8 mouse cellular contexts compared by ENCODE assay signal in the genomic region with DNA sequence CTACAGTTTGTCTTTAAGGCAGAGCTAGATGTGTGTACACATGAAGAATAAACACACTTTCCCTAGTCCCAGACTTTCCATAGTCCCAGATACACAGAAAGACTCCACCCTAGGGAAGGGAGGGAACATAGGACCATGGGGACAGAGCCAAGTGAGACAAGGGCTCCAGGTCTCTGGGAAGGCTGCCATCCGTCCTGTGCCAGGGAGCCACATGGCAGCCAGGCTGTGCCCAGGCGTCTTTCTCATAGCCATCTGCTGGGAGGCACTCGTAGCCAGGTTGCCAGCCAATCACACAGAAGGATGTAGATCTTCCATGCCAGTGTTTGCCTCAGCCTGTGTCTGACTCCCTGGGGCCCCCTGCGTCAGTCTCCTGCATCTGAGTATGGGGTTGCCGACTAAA.
DNase-seq lines count a peak whose midpoint lies in the region; ATAC-seq and TF ChIP-seq lines count a peak whose summit lies in the region.

No protein-coding gene starts in this region.

- 71% methylated on average over 5 of the region's 5 CpGs for WGBS in forebrain, embryonic 12.5 days
- WGBS in forebrain, embryonic 10.5 days: 79% methylated on average over 5 of the region's 5 CpGs
- WGBS in cerebellum, adult 2 months: 5% methylated on average over 5 of the region's 5 CpGs

- peak; percentile 30; the same call in 1 of the 2 replicates for ATAC-seq in forebrain, embryonic 12.5 days (ENCODE audit: low FRiP score)

- no peak overlapping the region for H3K9ac ChIP-seq in forebrain, embryonic 12.5 days

- no peak overlapping the region for H3K4me3 ChIP-seq in forebrain, embryonic 12.5 days (replicated peaks)
- H3K4me3 ChIP-seq in forebrain, embryonic 10.5 days: no peak overlapping the region
- H3K4me3 ChIP-seq in cerebellum, adult 2 months (replicated peaks; ENCODE audit: insufficient read depth, low read depth, low read length): peak overlapping the region; percentile 4

- H3K4me1 ChIP-seq in forebrain, embryonic 12.5 days: peaks cover 11% of the 10 kb centered on the region; the same call in 1 of the 2 replicates
- peaks cover 9% of the 10 kb centered on the region for H3K4me1 ChIP-seq in forebrain, embryonic 10.5 days
- H3K4me1 ChIP-seq in cerebellum, adult 2 months (ENCODE audit: control insufficient read depth, insufficient read depth, low read length): peaks cover 44% of the 10 kb centered on the region

- H3K27me3 ChIP-seq in forebrain, embryonic 12.5 days: 0 out of 2 replicates have a peak, but pooled peaks cover 7% of the 10 kb centered on the region
- peaks cover 41% of the 10 kb centered on the region for H3K27me3 ChIP-seq in forebrain, embryonic 10.5 days (ENCODE audit: poor library complexity, severe bottlenecking)
- no peaks in the 10 kb centered on the region for H3K27me3 ChIP-seq in cerebellum, adult 2 months (ENCODE audit: control insufficient read depth, insufficient read depth, low read length)

- TF ChIP-seq CTCF in cerebellum, adult 2 months (IDR thresholded peaks at IDR 0.05; ENCODE audit: borderline replicate concordance, insufficient read depth, low read depth, low read length): no peak

- H3K4me2 ChIP-seq in forebrain, embryonic 12.5 days: no peak overlapping the region

- DNase-seq in forebrain, embryonic 10.5 days (ENCODE audit: extremely low spot score, low spot score): no peak
- peak; percentile 99 for DNase-seq in cerebellum, adult 2 months
- DNase-seq in gastrocnemius, postnatal 25 days: peak; percentile 62
- peak; percentile 47 for DNase-seq in left cerebral cortex, adult 11 months (ENCODE audit: low spot score)
- peak; percentile 89 to 91 for DNase-seq in right cerebral cortex, postnatal 10 days (ENCODE audit: low spot score in 2 of 2)
- no peak for DNase-seq in kidney, postnatal 10 days
- DNase-seq in urinary bladder, postnatal 10 days (ENCODE audit: low spot score): no peak

- no peaks in the 10 kb centered on the region for H3K36me3 ChIP-seq in forebrain, embryonic 12.5 days (replicated peaks)
- no peaks in the 10 kb centered on the region for H3K36me3 ChIP-seq in forebrain, embryonic 10.5 days (replicated peaks)

- no peak overlapping the region for H3K27ac ChIP-seq in forebrain, embryonic 12.5 days
- H3K27ac ChIP-seq in forebrain, embryonic 10.5 days: no peak overlapping the region
- no peak overlapping the region for H3K27ac ChIP-seq in cerebellum, adult 2 months (ENCODE audit: insufficient read depth, low read length)

- H3K9me3 ChIP-seq in forebrain, embryonic 12.5 days: no peaks in the 10 kb centered on the region
- no peaks in the 10 kb centered on the region; the same call in 1 of the 2 replicates for H3K9me3 ChIP-seq in forebrain, embryonic 10.5 days

- no peak for TF ChIP-seq POLR2A in cerebellum, adult 2 months (IDR thresholded peaks at IDR 0.05; ENCODE audit: borderline replicate concordance, insufficient read depth, low read length)

Comparison
In these comparisons a context has a peak if more than half of its experiments do, and no peak if none do; other contexts are left out.
1. DNase-seq: peak in cerebellum, adult 2 months (2 of 2), gastrocnemius, postnatal 25 days (single experiment), left cerebral cortex, adult 11 months (single experiment) and right cerebral cortex, postnatal 10 days (2 of 2); none in forebrain, embryonic 10.5 days (single experiment), kidney, postnatal 10 days (single experiment) and urinary bladder, postnatal 10 days (single experiment).